In genomic region chr12:91798720-91799378, GRCm38 (mm10) we compare ENCODE assay signal across 8 mouse cellular contexts. TPM values are rescaled to one million over a fixed set of nuclear protein-coding genes. Genes with fewer than 3 reads are reported as not detected.
DNase-seq lines count a peak whose midpoint lies in the region; ATAC-seq and TF ChIP-seq lines count a peak whose summit lies in the region.

No protein-coding gene starts in this region.

- no peak overlapping the region for H3K9ac ChIP-seq in kidney, postnatal 0 days (ENCODE audit: low read depth, low read length)
- H3K9ac ChIP-seq in kidney, embryonic 15.5 days = no peak overlapping the region
- peak overlapping the region; percentile 44; the same call in 1 of the 2 replicates for H3K9ac ChIP-seq in MEL (ENCODE audit: control insufficient read depth, low read depth, low read length, poor library complexity, severe bottlenecking)
- H3K9ac ChIP-seq in hindbrain, embryonic 16.5 days (ENCODE audit: low read depth, low read length) = no peak overlapping the region
- no peak overlapping the region for H3K9ac ChIP-seq in midbrain, embryonic 15.5 days

- no peaks in the 10 kb centered on the region for H3K36me3 ChIP-seq in kidney, postnatal 0 days (ENCODE audit: insufficient read depth, low read length)
- H3K36me3 ChIP-seq in kidney, embryonic 15.5 days = no peaks in the 10 kb centered on the region
- H3K36me3 ChIP-seq in MEL (ENCODE audit: control insufficient read depth in 1 of 2, insufficient read depth in 2 of 2, low read length in 2 of 2) = peaks cover 0 to 12% of the 10 kb centered on the region in 2 experiments; a peak in 2 of 4 replicates
- H3K36me3 ChIP-seq in hindbrain, embryonic 16.5 days (ENCODE audit: control insufficient read depth, insufficient read depth, low read length) = no peaks in the 10 kb centered on the region
- no peaks in the 10 kb centered on the region for H3K36me3 ChIP-seq in midbrain, embryonic 15.5 days (replicated peaks)

- H3K4me2 ChIP-seq in kidney, postnatal 0 days (ENCODE audit: low read length) = no peak overlapping the region
- no peak overlapping the region for H3K4me2 ChIP-seq in kidney, embryonic 15.5 days
- H3K4me2 ChIP-seq in hindbrain, embryonic 16.5 days (ENCODE audit: low read length) = no peak overlapping the region
- H3K4me2 ChIP-seq in midbrain, embryonic 15.5 days = no peak overlapping the region

- no peak for TF ChIP-seq EP300 in MEL (IDR thresholded peaks at IDR 0.05; ENCODE audit: low read depth in 1 of 2, low read length in 2 of 2)

- TF ChIP-seq POLR2A in MEL (IDR thresholded peaks at IDR 0.05; ENCODE audit: control insufficient read depth in 1 of 2, insufficient read depth in 1 of 2, low read depth in 1 of 2, low read length in 2 of 2, poor library complexity in 1 of 2) = no peak

- no peaks in the 10 kb centered on the region for H3K4me1 ChIP-seq in kidney, postnatal 0 days (replicated peaks; ENCODE audit: insufficient read depth, low read length)
- no peaks in the 10 kb centered on the region for H3K4me1 ChIP-seq in kidney, embryonic 15.5 days
- H3K4me1 ChIP-seq in MEL (ENCODE audit: control insufficient read depth in 1 of 2, insufficient read depth in 2 of 2, low read length in 2 of 2) = peaks cover 5 to 19% of the 10 kb centered on the region in 2 experiments; a peak in 3 of 4 replicates
- H3K4me1 ChIP-seq in hindbrain, embryonic 16.5 days (ENCODE audit: control insufficient read depth, insufficient read depth, low read depth, low read length) = no peaks in the 10 kb centered on the region
- H3K4me1 ChIP-seq in midbrain, embryonic 15.5 days = no peaks in the 10 kb centered on the region

- H3K79me2 ChIP-seq in MEL (ENCODE audit: control insufficient read depth, insufficient read depth, low read length, poor library complexity) = no peaks in the 10 kb centered on the region

- no peaks in the 10 kb centered on the region for H3K27me3 ChIP-seq in kidney, postnatal 0 days (ENCODE audit: insufficient read depth, low read length)
- no peaks in the 10 kb centered on the region for H3K27me3 ChIP-seq in kidney, embryonic 15.5 days
- H3K27me3 ChIP-seq in MEL (ENCODE audit: control insufficient read depth in 1 of 2, insufficient read depth in 2 of 2, low read length in 2 of 2) = no peaks in the 10 kb centered on the region
- no peaks in the 10 kb centered on the region for H3K27me3 ChIP-seq in hindbrain, embryonic 16.5 days (replicated peaks; ENCODE audit: control insufficient read depth, insufficient read depth, low read length)
- no peaks in the 10 kb centered on the region for H3K27me3 ChIP-seq in midbrain, embryonic 15.5 days (replicated peaks)

- 85% methylated on average over 6 of the region's 6 CpGs for WGBS in kidney, postnatal 0 days
- WGBS in kidney, embryonic 15.5 days = 75% methylated on average over 6 of the region's 6 CpGs
- WGBS in hindbrain, embryonic 16.5 days = 79% methylated on average over 6 of the region's 6 CpGs
- WGBS in midbrain, embryonic 15.5 days = 86% methylated on average over 6 of the region's 6 CpGs

- peak; percentile 20 for DNase-seq in kidney, postnatal 0 days (ENCODE audit: low spot score)
- DNase-seq in MEL (ENCODE audit: low read depth, low spot score) = peak; percentile 56
- no peak for DNase-seq in right cerebral cortex, postnatal 36 days (ENCODE audit: low spot score in 2 of 2)
- DNase-seq in cerebellum, adult 8-10 months = no peak
- no peak for DNase-seq in lung, postnatal 36 days

- H3K9me3 ChIP-seq in kidney, postnatal 0 days (replicated peaks; ENCODE audit: low read length) = no peaks in the 10 kb centered on the region
- H3K9me3 ChIP-seq in kidney, embryonic 15.5 days (replicated peaks) = no peaks in the 10 kb centered on the region
- H3K9me3 ChIP-seq in MEL (replicated peaks; ENCODE audit: insufficient read depth, low read length) = no peaks in the 10 kb centered on the region
- H3K9me3 ChIP-seq in hindbrain, embryonic 16.5 days (ENCODE audit: control insufficient read depth, low read length) = no peaks in the 10 kb centered on the region
- H3K9me3 ChIP-seq in midbrain, embryonic 15.5 days = no peaks in the 10 kb centered on the region

- H3K4me3 ChIP-seq in kidney, postnatal 0 days (replicated peaks; ENCODE audit: low read depth, low read length) = no peak overlapping the region
- no peak overlapping the region for H3K4me3 ChIP-seq in kidney, embryonic 15.5 days (replicated peaks)
- H3K4me3 ChIP-seq in MEL (ENCODE audit: control insufficient read depth in 1 of 2, insufficient read depth in 1 of 2, low read depth in 2 of 2, low read length in 2 of 2) = peak overlapping the region in 1 of 2 experiments; percentile 60; a peak in 2 of 4 replicates
- no peak overlapping the region for H3K4me3 ChIP-seq in hindbrain, embryonic 16.5 days (ENCODE audit: low read length)
- no peak overlapping the region for H3K4me3 ChIP-seq in midbrain, embryonic 15.5 days

- no peak for TF ChIP-seq RAD21 in MEL (IDR thresholded peaks at IDR 0.05; ENCODE audit: low read depth, low read length)

- ATAC-seq in kidney, postnatal 0 days (replicated peaks; ENCODE audit: low FRiP score, low read depth) = peak; percentile 70
- ATAC-seq in kidney, embryonic 15.5 days (replicated peaks; ENCODE audit: low FRiP score) = no peak; the same call in 1 of the 2 replicates
- ATAC-seq in hindbrain, embryonic 16.5 days = peak; percentile 40; the same call in 1 of the 2 replicates
- 0 out of 2 replicates have a peak, but pooled peaks have one; percentile 37 for ATAC-seq in midbrain, embryonic 15.5 days (replicated peaks)

- no peak overlapping the region for H3K27ac ChIP-seq in kidney, postnatal 0 days
- H3K27ac ChIP-seq in kidney, embryonic 15.5 days = no peak overlapping the region
- H3K27ac ChIP-seq in MEL (ENCODE audit: control insufficient read depth, low read depth, low read length) = no peak overlapping the region
- H3K27ac ChIP-seq in hindbrain, embryonic 16.5 days (ENCODE audit: low read depth, low read length) = no peak overlapping the region
- no peak overlapping the region for H3K27ac ChIP-seq in midbrain, embryonic 15.5 days

- no peak for TF ChIP-seq CTCF in kidney, postnatal 0 days (IDR thresholded peaks at IDR 0.05; ENCODE audit: low read depth)
- TF ChIP-seq CTCF in MEL (IDR thresholded peaks at IDR 0.05 in 2 of 3, conservative IDR thresholded peaks at IDR 0.05 in 1 of 3; ENCODE audit: control insufficient read depth in 1 of 3, insufficient read depth in 1 of 3, low read depth in 2 of 3, low read length in 3 of 3, poor library complexity in 1 of 3, severe bottlenecking in 1 of 3) = no peak; a peak in 1 of 6 replicates

TF ChIP-seq in MEL, 35 proteins besides CTCF, POLR2A, EP300 and RAD21:
- TF ChIP-seq TBP (IDR thresholded peaks at IDR 0.05; ENCODE audit: low read depth, low read length) = no peak
- no peak for TF ChIP-seq BHLHE40 (IDR thresholded peaks at IDR 0.05; ENCODE audit: borderline replicate concordance, low read depth, low read length)
- TF ChIP-seq USF1 (IDR thresholded peaks at IDR 0.05; ENCODE audit: low read depth, low read length) = peak; percentile 52; the same call in 1 of the 2 replicates
- TF ChIP-seq UBTF (IDR thresholded peaks at IDR 0.05; ENCODE audit: borderline replicate concordance, insufficient read depth, low read depth, low read length) = no peak

RNA-seq across cellular contexts. Expression of gene Ston2, which starts 10.7 kb away (rescaled TPM):
- 8.1 and 8.2 TPM in 2 replicates for polyA plus RNA-seq in kidney, postnatal 0 days (2015; fragmentation: Nextera tagmentation; extraction: Ambion mirVana)
- 11.2 and 12.4 TPM in 2 replicates for polyA plus RNA-seq in kidney, embryonic 15.5 days (2015; fragmentation: Nextera tagmentation; extraction: Ambion mirVana)
- not detected in 2 replicates for total RNA-seq in MEL (2012; rRNA removed)
- not detected for polyA plus RNA-seq in MEL (2012; ENCODE audit: insufficient read depth in 1 of 2, insufficient read length in 2 of 2, low read depth in 1 of 2, low replicate concordance in 2 of 2, missing spikeins in 1 of 2)
- 7.1 and 8.0 TPM in 2 replicates for polyA plus RNA-seq in hindbrain, embryonic 16.5 days (2015; fragmentation: Nextera tagmentation; extraction: Ambion mirVana)
- polyA plus RNA-seq in midbrain, embryonic 15.5 days (2015; fragmentation: Nextera tagmentation; extraction: Ambion mirVana) = 5.5 and 6.8 TPM in 2 replicates

RNA-seq across cellular contexts. Expression of gene Sel1l, which starts 50.1 kb away (rescaled TPM):
- polyA plus RNA-seq in kidney, postnatal 0 days (2015; fragmentation: Nextera tagmentation; extraction: Ambion mirVana) = 66.7 and 83.1 TPM in 2 replicates
- polyA plus RNA-seq in kidney, embryonic 15.5 days (2015; fragmentation: Nextera tagmentation; extraction: Ambion mirVana) = 86.7 and 92.9 TPM in 2 replicates
- 29.6 and 35.6 TPM in 2 replicates for total RNA-seq in MEL (2012; rRNA removed)
- 100 to 1,000 TPM in 1 of 2 experiments, 10 to 100 TPM in 1; 32.0 to 299 TPM for polyA plus RNA-seq in MEL (2012; ENCODE audit: insufficient read depth in 1 of 2, insufficient read length in 2 of 2, low read depth in 1 of 2, low replicate concordance in 2 of 2, missing spikeins in 1 of 2)
- polyA plus RNA-seq in hindbrain, embryonic 16.5 days (2015; fragmentation: Nextera tagmentation; extraction: Ambion mirVana) = 92.4 and 94.8 TPM in 2 replicates
- 106 and 111 TPM in 2 replicates for polyA plus RNA-seq in midbrain, embryonic 15.5 days (2015; fragmentation: Nextera tagmentation; extraction: Ambion mirVana)

Comparison
In these comparisons a context has a peak if more than half of its experiments do, and no peak if none do; other contexts are left out.
1. DNase-seq: peak in kidney, postnatal 0 days (single experiment) and MEL (single experiment); none in right cerebral cortex, postnatal 36 days (0 of 2), cerebellum, adult 8-10 months (single experiment) and lung, postnatal 36 days (single experiment).